Mouse (Mus musculus) mesoderm, embryonic 11.5 days (tissue): Measurements from ENCODE around the gene Stab1.

Source experiments
- DNase-seq: peaks from one replicate; pipeline ENCODE4 v3.0.0-alpha.2; 2012; ENCODE audit warnings: low read depth, low spot score

Stab1 gene

GRCm38 (mm10) chr14:31165010-31165409 is 3.4 kb downstream of the Stab1 start:
- no peak for DNase-seq

GRCm38 (mm10) chr14:31164067-31164466 is 4.4 kb downstream of the Stab1 start:
- no peak for DNase-seq

GRCm38 (mm10) chr14:31161638-31162037 is 6.8 kb downstream of the Stab1 start:
- no peak for DNase-seq

- DNase-seq = no peak
Observed at GRCm38 (mm10) chr14:31161191-31161590, 7.2 kb downstream of the Stab1 start.

GRCm38 (mm10) chr14:31160196-31161150 is 8.0 kb downstream of the Stab1 start:
- no peak for DNase-seq

- DNase-seq = no peak
Observed at GRCm38 (mm10) chr14:31145694-31146093, 22.7 kb downstream of the Stab1 start.

- no peak for DNase-seq
Observed at GRCm38 (mm10) chr14:31141011-31141410, 27.4 kb downstream of the Stab1 start.

GRCm38 (mm10) chr14:31140141-31140540 is 28.3 kb downstream of the Stab1 start:
- DNase-seq = no peak

- DNase-seq = no peak
Observed at GRCm38 (mm10) chr14:31139666-31140065, 28.8 kb downstream of the Stab1 start.

- no peak for DNase-seq
Observed at GRCm38 (mm10) chr14:31138897-31139429, 29.5 kb downstream of the Stab1 start.

- no peak for DNase-seq
Observed at GRCm38 (mm10) chr14:31138219-31138896, 30.1 kb downstream of the Stab1 start.

GRCm38 (mm10) chr14:31137791-31138190 is 30.6 kb downstream of the Stab1 start:
- no peak for DNase-seq

GRCm38 (mm10) chr14:31137281-31137595 is 31.2 kb downstream of the Stab1 start:
- DNase-seq = no peak

GRCm38 (mm10) chr14:31136411-31137280 is 31.8 kb downstream of the Stab1 start:
- no peak for DNase-seq

- no peak for DNase-seq
Observed at GRCm38 (mm10) chr14:31135495-31136410, 32.7 kb downstream of the Stab1 start.

- no peak for DNase-seq
Observed at GRCm38 (mm10) chr14:31134015-31135000, 34.1 kb downstream of the Stab1 start.

- DNase-seq = no peak
Observed at GRCm38 (mm10) chr14:31133023-31133665, 35.3 kb downstream of the Stab1 start.

GRCm38 (mm10) chr14:31132491-31132975 is 35.9 kb downstream of the Stab1 start:
- no peak for DNase-seq

- DNase-seq = peak; percentile 37
Observed at GRCm38 (mm10) chr14:31132031-31132430, 36.4 kb downstream of the Stab1 start.
